Mouse (Mus musculus) small intestine, adult 10 weeks (tissue): ENCODE results near the gene Gm26558. TPM values are rescaled to one million over a fixed set of nuclear protein-coding genes. Genes with fewer than 3 reads are reported as not detected.

Experiments used
- polyA plus RNA-seq: library from polyadenylated mRNA; stranded (reverse); fragments of 350-450 nt; fragmentation: Illumina TruSeq; extraction: RNeasy Lipid Tissue Mini Kit (QIAGEN cat#74804); gene quantifications from one replicate; pipeline ENCODE4 v1.2.3, GENCODE M21; 2014; ENCODE audit warnings: low replicate concordance

Gm26558 gene
- polyA plus RNA-seq: not detected

GRCm38 (mm10) chr2:70661715-70662495 lies at the start of gene Gm26558:
Gene Gm26558, minus strand, starts transcription at chr2:70662108.

GRCm38 (mm10) chr2:70660887-70661714 lies 807 bp downstream of the Gm26558 start, which contains the start of gene Gorasp2:
Gene Gorasp2, plus strand, starts transcription at chr2:70661576.

Other genes with a start within 250 kb of the Gm26558 start
- gene Sp5, start 187.2 kb downstream of the Gm26558 start, polyA plus RNA-seq: 2.7 TPM
- gene Erich2, start 153.3 kb downstream of the Gm26558 start, polyA plus RNA-seq: 1.8 TPM
- not detected for gene Gad1, start 109.0 kb downstream of the Gm26558 start, polyA plus RNA-seq
- gene Gorasp2, start 532 bp downstream of the Gm26558 start, polyA plus RNA-seq: 88.5 TPM
- 110 TPM for gene Tlk1, start 163.6 kb upstream of the Gm26558 start, polyA plus RNA-seq